Mouse (Mus musculus) adrenal gland, postnatal 10 days (tissue): Measurements from ENCODE around the gene Borcs8. TPM values are rescaled to one million over a fixed set of nuclear protein-coding genes. Genes with fewer than 3 reads are reported as not detected.

Source experiments
- DNase-seq: peaks from one replicate; pipeline ENCODE4 v3.0.0; 2021; ENCODE audit warnings: mixed read lengths
- total RNA-seq, 2 experiments: library from RNA; stranded (reverse); gene quantifications; 2 replicates each; pipeline ENCODE4 v1.2.3; 2021

The Borcs8 gene
- total RNA-seq, 2 experiments from 2014 or later = 45.0 to 48.5 TPM

DNA sequence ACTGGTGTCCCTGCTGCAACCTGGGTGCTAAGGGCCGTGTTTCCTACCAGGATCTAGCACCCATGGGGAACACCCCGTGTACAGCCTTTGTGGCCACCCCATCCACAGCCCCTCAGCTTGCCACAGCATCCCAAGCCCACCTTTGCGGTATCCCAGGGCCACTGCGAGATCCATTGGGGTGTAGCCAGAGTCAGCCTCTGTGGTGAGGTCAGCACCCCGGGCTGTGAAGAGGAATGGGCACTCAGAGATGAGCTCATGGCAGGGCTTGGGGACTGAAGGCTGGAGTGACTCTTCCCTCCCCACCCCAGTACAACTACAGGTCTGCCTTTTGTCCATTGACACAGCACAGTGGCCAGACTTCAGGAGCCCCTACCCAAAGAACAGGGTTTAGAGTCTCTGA, 5.2 kb upstream of the Borcs8 start:
- no peak for DNase-seq

DNA sequence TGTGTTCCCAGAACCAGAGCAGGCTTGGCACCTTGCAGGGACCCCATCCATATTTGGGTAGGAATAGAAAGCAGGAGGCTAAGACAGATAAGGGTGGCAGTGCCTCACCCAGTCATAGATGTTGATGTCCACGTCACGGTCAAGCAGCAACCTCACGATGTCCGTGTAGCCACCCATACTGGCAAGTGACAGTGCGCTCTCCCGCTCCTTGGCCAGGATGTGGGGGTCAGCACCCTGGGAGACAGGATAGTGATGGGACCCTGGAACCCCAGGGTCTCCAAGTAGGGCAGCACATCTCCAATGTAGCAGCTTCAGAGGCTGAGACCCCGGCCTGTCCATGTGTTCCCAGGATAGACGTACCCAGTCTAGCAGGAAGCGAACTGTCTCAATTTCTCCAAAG, 4.4 kb upstream of the Borcs8 start:
- DNase-seq = no peak

DNA sequence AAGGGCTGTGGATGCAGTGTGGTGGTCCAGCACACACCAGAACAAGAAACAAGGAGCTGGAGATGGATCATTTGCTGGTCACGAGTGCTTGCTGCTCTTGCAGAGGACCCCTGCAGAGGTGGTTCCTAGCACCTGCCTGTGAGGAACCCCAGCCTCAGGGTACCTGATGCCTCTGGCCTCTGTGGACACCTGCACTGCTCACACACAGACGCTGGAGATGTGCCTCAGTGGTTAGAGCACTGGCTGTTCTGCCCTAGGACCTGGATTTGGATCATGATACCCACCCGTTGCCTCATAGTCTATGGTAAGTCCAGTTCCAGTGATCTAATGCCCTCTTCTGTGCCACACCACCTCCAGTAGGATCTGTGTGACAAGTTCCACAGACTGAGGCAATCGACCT, 2.7 kb upstream of the Borcs8 start:
- no peak for DNase-seq

DNA sequence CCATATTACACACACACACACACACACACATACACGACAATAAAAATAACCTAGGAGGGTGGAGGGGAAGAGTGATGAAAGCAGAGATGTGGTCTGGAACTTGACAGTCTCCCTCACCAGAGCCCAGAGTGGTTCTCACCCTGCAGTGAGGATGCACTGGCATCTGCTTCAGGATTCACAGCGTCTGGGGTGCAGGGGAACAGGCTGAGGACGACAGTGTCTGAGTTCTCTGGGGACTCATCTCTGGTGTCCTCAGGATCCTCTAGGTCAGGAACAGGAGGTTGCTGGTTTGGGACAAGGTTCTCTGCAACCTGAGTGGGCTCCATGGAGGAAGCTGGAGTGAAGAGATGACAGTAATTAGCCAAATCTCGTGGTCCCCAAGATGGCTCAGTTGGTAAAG, 1.4 kb upstream of the Borcs8 start:
- no peak for DNase-seq

DNA sequence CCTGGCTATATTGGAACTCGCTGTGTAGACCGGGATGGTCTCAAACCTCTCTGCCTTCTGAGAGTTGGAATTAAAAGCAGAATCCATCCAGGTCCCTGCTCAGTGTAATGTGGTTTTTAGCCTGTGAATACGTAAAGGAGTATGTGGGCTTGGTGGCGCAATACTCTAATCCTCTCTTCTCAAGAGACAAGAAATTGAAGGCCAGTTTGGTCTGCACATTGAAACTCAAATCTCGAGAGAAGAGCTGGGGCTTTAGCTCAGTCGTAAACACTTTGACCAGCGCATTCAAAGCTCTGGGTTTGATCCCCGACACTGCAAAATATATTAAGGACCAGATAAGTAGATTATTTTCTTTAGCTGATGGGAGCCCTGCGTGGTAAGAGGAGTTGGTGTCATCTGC, 682 bp downstream of the Borcs8 start:
- peak; percentile 10 for DNase-seq

DNA sequence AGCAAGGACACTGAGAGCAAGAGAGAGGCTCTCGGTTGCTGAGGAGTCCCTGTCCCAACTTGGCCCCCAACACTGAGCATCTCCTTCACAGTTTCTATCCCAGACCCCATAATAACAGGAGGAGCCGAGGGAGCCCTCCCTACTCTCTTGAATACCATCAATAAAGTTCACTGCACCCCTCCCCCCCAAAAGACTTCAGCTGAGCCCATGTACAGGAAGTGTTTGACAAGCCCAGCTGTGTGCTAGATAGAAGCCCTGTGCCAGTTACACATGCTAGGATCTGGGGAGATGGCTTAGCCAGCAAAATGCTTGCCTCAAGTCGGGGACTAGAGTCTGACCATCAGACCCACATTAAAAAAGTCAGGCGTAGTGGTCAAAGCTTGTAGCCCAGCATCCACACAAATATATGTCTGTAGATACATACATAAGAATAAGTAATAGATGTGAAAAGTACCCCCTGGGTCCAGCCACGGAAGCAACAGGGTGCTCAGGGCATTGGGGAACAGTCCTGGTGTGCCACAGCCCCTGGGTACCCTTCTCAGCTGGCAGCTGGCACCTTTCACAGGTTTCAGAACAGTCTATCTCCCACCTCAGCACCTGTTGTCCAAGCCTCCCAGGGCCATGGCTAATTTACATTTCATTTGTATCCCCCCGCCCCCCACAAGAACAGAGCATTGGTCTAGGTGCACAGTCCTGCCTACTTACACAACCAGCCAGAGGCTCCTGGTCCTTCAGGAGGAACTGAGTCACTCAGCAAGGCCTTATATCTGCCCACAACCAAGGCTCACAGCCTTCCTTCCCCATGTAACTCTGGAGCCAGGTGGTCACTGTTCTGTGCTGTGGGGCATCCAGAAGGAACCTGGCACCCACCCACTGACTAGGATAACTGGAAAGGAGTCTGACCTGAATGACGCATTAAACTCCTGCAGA, 8.6 kb downstream of the Borcs8 start:
- DNase-seq = no peak

DNA sequence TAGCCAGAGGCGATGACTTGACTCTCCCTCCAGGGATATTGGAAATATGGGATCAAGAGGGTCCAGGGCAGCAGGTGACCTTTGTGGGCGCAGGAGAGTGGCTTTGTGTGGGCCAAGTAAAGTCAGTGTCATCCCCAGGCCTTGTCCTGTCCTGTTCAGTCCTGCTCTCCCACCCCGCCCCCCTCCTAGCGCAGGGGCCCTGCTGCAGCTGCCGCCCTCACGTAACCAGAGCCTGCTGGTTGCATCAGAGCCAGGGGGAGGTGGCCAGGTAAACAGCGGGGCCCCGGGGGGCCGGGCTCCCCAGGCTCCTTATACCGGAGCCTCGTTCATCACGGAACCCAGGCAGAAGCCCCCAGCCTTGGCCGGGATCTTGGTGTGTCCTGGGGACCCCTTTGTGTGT, 10.9 kb downstream of the Borcs8 start:
- no peak for DNase-seq

DNA sequence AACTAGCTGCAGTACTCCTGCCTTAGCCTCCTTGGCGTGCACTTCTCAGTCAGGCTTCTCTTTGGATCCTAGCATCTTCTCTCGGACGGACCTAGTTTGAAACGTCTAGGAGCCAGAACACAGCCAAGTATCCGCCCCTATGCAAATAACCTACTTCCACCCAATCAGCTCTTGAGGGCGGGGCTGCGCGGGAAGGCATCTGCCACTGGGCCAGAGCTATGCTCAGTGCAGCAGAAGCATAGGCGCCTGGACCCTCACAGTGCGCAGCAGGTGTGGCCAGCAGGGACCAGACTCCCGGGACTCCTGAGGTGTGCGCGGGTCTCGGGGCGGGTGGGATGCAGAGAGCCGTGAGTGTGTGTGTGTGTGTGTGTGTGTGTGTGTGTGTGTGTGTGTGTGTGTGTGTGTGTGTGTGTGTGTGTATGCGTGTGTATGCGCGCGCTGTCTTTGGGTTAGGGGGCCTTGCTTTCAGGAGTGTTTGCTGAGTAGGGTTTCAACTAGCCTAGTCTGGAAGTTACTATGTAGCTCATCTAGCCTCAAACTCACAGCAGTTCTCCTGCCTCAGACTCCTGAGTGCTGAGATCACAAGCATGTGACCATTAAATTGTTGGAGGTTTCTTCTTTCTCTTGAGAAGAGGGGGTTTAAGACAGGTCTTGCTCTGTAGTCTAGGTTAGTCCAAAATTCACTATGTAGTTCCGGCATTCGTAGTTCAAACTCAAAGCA, 13.4 kb downstream of the Borcs8 start:
- DNase-seq = peak; percentile 86

DNA sequence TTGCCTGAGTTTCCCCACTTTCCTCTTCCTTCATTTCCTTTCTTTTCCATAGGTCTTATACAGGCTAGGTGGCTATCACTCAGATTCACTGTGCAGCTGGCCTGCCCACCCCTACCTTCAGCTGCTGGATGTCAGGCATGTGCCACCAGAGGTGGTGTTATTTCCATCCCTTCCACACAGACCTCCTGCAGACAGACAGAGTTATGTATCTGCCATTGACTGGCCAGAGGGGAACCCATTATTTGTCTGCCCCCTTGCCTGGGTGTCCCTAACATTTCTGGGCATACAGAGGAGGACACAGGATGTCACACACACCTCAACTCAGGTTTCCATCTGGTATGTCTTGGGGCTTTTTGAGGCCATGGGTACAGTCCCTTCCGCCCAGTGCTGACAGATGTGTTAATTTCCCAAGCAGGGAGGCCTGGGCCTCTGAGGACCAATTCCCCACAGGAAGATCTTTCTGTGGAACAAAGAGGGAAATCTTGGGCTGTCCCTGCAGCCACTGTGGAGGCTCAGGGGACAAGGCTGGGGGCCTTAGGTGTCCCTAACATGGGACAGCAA, 18.0 kb downstream of the Borcs8 start:
- DNase-seq = no peak

DNA sequence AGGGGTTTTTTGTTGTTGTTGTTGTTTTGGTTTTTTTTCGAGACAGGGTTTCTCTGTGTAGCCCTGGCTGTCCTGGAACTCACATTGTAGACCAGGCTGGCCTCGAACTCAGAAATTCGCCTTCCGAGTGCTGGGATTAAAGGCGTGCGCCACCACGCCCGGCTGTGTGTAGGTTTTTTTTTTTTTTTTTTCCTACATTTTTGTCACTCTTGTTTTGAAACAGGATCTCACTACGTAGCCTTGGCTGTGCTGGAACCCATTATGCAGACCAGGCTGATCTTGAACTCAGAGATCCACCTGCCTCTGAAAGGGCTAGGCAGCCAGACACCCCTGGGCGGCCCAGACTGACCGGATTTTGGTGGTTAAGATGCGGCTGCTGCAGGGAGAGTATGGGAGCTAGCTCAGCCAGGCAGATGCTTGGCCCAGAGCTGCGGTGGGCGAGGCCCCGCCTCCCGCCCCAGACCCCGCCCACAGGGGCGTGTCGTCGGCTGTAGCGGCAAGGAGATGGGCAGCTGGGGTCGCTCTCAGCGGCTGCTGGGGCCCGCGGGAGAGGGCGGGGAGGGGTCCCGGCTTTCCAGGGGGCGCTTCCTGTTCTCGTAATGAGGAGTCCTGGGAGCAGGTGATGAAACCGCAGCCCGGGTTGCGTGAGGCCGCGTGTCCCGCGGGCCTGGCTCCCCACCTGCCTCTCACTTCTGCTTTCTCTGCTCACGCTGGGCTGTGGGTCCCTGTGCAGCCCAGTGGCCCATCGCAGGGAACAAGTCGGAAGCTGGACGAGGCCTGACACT, 19.0 kb downstream of the Borcs8 start:
- DNase-seq = peak; percentile 85

DNA sequence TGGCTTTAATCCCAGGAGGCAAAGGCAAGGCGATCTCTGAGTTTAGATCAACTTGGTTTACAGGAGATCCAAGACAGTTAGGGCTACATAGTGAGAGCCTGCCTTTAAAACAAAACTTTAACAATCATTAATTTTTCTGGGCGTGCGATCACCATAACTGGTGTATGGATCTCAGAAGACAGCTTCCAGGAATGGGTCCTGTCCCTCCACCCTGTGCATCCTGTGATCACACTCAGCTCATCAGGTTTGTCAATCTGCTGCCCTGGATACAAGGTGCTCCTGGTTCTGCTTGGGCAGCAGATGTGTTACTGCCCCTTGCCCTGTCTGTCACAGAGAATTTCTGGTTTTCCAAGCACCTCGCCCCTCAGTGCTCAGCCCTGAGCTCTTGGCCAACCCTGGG, 19.9 kb downstream of the Borcs8 start:
- DNase-seq = no peak

DNA sequence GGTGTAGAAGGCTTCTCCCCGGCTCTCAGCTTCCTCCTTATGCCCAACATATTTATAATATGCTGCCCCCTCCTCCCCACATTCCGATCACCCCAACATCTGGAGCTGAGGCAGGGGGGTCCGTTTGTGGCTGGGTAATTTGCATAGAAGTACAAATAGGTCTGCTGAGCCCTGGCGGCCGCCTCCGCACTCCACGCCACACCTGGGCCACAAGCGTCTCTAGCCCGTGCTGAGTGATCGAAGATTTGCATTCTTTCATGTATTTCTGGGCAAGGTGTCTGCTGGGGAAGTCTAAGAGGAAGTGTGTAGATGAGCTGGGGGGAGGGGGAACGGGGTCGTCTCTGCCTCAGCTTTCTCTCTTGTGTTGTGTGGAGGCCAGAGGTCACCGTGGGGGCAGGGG, 20.7 kb downstream of the Borcs8 start:
- no peak for DNase-seq

DNA sequence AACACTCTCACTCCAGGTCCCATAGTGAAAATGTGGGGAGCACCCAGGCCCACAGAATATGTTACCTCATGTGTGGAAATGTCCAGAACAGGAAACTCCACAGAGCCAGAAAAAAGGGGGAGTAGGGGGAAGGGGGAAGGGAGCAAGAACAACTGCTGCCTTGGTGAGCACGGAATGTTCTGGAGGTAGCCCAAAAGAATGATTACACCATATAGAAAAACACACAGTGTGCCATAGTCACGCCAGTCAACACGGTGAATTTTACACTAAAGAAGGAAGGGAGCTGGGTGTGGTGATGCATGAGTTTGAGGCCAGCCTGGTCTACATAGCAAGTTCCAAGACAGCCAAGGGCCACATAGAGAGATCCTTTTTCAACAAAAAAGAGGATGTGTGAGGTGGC, 24.0 kb downstream of the Borcs8 start:
- DNase-seq = no peak

DNA sequence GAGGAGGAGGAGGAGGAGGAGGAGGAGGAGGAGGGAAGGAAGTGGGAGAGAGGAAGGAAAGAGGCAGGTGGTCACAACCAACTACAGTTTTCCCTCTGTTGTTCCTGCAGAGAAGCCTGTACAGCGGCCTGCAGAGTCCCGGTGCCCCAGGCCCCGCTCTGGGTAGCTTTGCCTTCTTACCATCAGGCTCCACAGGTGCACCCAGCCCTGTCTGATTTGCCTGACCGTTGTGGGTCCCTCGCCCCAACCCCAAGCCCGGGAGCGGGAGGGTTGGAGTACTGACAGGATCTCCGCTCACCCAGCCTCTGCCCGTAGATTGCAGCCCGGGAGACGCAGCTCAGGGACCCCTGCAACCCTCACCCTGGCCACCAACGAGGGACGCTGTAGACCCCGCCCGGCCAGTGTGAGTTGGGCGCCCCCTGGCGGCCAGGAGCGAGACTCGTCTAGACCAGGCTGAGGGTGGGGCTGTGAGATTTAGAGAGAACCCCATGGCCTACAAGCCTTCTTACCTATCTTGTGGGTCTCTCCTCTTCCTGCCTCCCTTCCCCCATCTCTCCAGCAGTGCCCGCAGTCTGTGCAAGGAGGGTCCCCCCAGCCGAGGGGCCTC, 27.3 kb downstream of the Borcs8 start:
- DNase-seq = peak; percentile 84

DNA sequence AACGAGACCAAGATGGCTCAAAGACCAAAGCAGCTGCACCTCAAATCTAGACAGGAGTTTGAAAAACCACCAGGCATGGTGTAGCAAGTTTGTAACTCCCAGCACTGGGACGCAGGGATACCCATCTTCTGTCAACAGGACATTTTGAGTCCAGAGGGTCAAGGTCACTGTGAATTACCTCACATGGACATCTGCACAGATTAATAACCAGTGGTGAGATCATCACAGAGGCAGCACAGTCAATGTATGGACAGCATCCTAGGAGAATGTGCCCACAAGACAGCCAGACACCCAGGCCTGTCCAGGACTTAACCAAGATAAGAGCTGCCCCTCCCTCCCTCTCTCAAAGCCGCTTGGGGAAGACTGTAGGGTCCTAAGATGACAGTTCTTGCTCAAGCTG, 30.8 kb downstream of the Borcs8 start:
- no peak for DNase-seq

DNA sequence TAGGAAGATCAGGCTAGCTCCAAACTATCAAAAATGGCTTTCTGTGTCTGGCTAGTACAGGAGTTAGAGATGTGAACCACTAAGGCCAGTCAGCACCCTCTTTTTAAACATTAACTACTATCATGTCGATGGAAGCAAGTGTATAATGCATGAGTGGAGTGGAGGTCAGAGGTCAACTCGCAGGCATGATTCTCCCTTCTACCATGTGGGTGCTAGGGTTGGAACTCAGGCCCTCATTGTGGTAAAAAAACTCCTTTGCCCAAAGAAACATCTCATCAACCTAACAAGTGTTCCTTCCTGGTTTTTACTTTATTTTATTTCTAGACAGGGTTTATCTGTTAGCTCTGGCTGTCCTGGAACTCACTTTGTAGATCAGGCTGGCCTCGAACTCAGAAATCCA, 31.4 kb downstream of the Borcs8 start:
- no peak for DNase-seq

DNA sequence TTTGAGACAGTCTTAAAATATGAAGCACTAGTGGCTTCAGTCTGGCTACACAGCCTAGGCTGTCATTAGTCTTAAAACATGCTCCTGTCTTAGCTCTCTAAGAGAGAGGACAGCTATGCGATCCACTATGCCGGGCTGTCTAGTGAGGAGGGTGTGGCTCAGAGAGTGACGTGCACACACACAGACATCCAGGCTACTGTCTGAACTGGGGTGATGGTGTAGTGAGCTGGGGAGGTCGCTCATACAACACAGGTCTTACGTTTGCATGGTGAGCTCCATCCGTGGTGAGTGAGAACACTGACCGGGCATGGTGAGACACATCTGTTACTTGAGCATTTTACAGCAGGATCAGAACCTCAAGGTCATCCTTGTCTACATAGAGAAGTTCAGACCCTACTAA, 31.9 kb downstream of the Borcs8 start:
- DNase-seq = no peak

DNA sequence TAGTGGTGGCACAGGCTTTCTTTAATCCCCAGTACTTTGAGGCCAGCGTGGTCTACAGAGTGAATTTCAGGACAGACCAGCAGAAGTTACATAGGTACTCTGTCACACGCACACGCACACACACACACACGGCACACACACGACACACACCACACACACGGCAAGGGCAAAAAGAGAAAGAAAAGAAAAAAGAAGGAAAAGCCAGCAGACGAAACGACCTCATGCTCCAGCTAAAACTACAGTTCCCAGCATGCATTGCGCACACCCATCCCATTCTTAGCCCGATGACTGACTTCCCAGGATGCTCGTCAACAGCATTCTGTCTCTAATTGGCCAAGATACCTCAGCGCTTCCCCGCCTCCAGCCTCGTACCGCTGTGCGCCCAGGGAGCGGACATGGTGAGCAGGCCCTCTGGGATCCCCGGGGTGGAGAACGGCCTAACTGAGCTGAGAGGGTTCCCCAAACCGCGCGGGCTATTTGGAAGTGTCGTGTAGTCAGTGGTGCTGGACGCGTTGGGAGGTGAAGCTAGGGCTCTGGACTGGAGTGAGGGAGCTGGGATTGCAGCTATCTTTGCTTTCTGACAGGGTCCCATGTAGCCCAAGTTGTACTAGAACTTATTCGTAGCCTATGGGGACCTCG, 32.9 kb downstream of the Borcs8 start, which contains the start of gene Tmem161a:
Gene Tmem161a (plus strand): TSS at position 314 of the 639 bp plus-strand sequence.
- DNase-seq = peak; percentile 93

DNA sequence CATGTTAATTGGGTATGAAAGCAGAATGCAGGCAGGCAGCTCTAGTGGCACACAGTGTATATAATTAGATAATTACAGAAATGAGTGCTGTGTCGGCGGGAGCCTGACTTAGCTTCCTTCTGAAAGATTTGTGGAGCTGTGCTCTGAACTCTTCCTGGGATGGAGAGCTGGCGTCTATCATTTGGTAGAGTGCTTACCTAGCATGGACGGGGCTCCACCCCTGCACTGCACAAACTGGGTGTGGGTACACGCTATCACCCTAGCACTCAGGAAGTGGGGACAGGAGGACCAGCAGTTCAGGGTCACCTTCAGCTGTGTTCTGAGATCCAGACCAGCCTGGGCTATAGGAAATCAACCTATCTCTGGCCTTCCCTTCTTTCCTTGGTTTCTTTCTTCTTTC, 34.0 kb downstream of the Borcs8 start:
- no peak for DNase-seq

DNA sequence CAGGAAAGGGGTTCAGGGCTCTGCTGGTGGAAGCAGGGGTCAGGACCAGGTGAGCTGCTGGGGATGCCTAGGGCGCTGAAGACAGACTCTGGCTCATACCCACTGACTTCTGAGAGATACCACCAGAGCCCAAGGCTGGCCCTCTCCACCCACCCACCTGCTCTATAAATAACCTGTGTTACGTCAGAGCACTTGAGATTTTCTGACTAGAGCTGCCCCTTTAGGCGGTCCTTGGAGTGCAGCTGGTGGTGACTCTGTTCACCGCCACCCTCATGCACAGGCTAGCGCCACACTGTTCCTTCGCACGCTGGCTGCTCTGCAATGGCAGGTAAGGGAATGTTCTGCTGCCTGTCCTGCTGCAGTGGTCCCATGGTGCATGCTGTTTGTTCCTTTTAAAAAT, 34.8 kb downstream of the Borcs8 start:
- DNase-seq = no peak

DNA sequence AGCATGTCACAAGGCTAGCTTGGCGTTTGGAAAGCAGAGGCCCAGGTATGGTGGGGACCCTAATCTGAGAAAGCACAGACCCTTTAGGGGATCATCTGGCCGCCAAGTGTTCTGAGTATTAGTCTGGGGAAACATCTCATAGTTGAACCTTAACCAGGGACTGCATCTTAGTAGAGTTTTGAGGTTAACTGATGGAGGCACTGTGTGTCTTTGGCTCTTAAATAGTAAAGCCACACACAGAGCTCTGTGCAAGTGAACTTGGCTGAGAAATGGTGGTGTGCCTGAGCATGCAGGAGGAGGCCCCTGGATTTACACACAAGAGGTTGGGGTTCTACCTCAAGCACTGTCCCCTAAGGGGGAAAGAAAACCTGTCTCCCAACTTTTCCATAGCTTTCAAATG, 38.9 kb downstream of the Borcs8 start:
- no peak for DNase-seq

DNA sequence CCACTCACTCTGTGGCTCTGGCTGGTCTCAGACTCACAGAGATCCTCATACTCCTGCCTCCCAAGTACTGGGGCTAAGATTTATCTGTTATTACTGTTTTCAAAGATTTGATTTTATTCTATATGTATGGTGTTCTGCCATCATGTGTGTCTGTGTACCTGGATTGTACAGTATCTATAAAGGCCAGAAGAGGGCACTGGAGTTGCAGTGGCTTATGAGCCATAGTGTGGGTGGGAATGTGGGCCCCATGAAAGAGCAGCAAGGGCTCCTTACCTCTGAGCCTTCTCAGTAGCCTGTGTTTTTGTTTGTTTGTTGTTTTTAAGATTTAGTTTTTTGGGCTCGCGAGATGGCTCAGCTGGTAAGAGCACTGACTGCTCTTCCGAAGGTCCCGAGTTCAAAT, 39.8 kb downstream of the Borcs8 start:
- DNase-seq = no peak
